Mouse (Mus musculus) embryo, embryonic 10 days (tissue): ENCODE measurements around the gene Hoxa10.

Source experiments
- DNase-seq: peaks from one replicate; pipeline ENCODE4 v3.0.0-alpha.2; 2015; ENCODE audit warnings: low spot score

Hoxa10 gene

DNA sequence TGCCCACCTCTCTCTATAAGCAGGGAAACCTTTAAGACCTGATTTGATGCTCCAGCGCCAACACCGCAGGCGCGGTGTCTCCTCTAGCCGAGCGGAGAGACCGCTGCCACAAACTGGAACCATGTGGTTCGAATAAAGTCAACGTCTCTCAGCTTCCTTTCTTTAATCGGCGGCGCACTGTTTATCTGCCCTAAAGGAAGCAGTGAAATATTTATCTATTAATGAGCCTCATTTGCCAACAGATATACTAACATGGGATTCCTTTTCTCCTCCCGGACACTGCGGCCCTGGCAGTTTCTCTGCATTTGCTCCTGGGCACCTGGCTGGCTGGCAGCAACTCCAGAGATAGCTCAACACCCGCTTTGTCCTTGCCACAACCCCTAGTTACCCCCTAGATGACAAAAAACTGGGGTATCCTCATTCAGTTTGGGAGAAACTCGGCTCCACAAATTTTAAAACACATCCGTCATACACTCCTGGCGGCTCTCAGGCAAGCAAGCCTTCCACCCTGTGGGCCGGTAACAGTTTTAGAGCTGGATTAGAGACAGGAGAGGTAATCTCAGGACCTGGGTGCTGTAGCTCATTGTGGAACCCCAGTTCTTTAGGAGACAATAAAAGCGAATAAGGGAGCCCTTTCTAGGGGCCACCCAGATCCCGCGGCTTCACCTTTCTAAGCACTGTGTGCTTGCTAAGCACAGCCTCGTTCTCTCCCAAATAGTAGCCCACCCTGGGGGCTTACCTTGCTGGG lies 22.6 kb downstream of the Hoxa10 start:
- DNase-seq, result no peak

DNA sequence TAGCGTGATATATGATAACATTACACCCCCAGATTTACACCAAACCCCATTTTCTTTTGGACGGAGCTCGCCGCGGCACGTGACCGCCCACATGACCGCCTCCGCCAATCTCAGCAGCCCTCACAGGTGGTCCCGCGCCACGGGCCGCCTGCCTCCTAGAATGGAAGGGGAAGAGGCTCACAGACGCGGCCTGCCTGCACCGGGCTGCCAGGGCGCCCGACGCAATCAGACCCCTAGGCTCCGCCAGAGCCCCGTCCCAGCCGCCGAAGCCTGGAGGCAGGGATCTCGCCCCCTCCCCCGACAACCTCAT lies 23.2 kb downstream of the Hoxa10 start:
- peak; percentile 92 for DNase-seq

DNA sequence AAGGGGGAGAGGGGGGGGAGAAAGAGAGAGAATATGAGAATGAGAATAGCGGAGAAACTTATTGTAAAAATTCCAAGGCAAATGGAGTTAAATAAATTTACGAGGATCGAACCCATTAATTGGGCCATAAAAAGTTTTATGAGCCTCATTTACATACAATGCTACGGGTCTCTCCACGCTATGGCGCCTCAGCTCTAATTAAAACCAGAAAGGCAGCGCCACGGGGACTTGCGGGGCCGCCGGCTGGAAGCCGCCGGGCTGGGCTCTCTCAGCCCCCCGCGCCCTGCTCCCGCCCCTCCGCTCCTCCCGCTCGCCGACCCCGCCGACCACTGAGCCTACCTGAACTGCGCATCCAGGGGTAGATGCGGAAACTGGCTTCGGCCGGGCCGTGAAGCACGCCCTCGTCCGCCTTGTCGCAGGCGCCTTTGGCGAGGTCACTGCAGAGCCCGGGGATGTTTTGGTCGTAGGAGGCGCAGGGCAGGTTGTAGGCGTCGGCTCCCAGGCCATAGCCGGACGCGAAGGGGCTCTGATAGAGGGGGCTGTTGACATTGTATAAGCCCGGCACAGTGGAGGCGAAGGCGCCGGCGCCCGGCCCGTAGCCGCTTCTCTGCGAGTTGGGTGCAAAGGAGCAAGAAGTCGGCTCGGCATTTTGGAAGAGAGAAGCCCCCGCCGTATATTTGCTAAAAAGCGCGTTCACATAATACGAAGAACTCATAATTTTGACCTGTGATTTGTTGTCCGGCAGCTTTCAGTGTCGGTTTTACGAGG lies 23.8 kb downstream of the Hoxa10 start:
- peak; percentile 56 for DNase-seq

DNA sequence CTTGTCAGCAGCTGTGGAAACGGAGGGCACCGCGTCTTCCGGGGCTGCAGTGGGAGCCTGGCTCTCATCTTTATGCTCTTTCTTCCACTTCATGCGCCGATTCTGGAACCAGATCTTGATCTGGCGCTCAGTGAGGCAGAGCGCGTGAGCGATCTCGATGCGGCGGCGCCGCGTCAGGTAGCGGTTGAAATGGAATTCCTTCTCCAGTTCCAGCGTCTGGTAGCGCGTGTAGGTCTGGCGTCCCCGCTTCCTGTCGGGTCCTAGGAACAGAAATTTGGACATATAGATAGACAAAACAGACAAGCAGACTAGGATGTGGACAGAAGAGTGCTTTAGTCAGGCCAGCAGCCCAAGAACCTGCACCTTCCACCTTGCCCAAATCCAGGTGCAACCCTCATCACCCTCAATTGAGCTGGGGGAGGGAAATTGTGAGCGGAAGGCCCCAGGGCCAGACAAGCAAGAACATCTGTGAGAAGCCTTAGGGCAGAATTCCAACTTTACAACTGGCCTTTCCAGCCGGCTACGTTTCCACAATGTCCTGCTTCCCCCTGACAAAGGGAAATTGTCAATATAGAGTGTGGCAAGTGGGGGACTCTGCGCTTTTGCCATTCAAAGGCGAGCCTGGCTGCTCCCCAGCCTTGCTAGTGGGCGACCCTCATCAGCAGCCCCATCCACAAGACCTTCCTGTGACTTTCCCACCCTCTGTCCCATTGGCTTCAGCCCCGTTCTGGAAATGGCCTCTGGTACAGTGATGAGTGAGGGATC lies 24.7 kb downstream of the Hoxa10 start:
- no peak for DNase-seq

DNA sequence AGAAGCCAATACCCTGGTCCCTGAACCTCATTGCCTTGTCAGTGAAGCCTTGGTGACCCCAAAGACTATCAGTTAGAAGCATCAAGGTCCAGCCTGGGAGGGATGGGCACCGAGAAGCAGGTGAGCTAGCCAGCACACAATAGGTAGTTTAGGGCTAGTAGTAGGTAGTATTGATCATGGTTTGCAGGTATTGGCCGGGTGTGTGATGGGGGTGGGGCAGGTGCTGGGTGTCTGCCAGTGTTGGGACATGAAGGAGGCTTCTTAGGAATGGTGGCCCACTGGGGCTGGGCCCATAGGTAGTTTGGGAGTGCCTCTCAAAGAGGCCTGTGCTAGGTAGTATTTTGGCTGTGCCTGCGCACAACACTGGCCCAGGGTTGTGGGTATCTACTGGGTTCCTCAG lies 25.6 kb downstream of the Hoxa10 start:
- no peak for DNase-seq

DNA sequence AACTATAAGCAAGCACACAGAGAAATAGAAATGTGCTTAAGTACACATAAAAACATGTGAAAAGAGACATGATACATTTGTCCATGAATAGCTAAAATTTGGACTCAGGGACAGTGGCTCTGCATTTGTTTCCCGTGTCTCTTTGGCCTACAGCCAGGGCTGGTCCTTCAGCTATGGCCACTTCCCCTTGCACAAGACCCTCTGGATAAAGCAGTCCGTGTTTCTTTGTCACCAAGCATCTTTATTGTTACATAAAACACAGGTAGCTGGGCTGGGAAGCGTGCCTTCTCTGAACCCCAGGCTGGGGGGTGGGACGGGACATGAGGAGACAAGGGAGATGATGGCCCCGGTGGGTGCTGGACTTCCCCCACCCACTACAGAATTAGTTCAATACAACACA lies 26.4 kb downstream of the Hoxa10 start:
- DNase-seq, result no peak

DNA sequence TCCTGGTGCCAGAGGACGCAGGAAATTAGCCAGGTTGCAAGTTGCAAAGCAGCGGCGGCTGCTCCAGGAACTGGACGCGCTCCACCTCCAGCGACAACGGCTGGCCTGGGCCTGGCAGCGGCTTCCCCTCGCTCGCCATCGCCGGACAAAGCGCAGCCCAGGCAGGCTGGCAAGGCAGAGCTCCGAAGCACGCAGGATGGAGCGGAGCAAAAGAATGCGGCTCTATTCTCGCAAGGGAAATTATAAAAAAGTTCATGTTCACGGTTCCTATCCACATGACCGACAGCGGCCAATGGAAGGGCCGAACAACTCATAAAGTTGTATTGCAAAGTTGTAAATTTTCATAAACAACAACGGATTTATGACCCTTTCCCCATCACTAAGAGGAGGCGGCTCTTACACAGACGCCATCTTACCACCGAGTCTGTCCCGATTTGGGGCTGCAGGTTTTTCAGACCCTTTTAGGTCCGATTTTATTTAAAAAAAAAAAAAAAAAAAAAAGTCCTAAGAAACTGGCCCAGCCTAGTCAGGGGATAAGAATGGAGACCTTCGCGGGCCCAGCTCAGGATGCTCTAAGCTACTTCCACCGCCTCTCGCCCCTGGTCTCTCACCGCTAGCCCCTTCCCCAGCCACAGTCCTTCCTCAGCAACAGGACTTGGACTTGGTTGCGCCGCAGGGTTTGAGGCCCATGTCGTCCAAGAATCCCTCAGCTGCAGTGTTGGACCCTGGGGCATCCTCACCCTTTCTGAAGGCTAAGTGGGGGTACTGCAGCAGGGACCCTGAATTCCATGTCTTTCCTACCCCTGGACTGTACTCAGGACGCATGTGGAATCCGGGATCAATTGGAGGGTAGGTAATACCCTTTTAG lies 27.3 kb downstream of the Hoxa10 start, which contains the start of the genes Hoxa3 and Gm28308:
TSS of gene Hoxa3 (minus strand) at position 218 of the 868 bp plus-strand sequence.
TSS of gene Gm28308 (minus strand) at position 221 of the 868 bp plus-strand sequence.
- DNase-seq, result no peak

DNA sequence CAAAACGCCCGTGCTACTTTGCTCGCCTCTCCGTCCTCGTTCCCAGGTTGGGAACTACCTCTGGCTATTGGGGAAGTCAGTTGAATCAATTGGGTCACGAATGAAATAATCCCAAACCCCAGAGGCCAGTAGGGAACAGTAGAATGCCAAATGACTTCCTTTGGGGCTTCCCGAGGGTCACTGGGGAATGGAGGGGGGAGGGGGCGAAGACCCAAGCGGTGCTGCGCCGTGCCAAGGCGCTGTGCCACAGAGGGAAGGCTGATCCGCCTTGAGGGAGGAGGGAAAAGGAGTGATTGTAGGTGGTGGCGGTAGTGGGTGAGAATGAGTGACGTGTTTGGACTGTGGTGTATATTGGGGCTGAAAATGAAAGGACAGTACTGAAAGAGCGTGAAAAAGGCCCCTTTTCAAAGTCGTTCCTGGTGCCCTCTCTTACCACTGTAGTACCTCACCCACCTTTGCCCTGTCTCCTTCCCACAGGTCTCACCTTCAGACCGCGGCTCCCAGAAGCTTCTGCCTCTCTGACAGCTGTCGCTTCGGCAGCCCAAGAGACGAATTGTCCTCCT lies 28.0 kb downstream of the Hoxa10 start:
- no peak for DNase-seq

DNA sequence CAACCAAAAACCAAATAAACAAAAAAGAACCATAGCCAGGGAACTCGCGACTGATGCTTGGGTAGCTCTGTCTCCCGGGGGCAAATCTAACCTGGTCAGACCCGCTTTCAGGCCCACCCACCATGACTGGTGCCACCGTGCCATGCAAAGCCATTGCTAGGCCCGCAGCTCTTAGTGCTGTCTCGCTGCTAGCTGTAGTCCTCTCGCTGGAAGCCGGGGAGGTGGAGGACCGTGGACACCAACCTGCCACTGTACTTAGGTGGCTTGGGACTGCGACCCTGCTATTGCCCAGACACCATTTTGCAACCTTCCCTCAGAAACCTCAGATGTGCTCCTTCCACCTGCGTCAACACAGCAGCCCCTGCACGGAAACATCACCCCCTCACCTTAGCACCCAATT lies 28.7 kb downstream of the Hoxa10 start:
- DNase-seq, result no peak

DNA sequence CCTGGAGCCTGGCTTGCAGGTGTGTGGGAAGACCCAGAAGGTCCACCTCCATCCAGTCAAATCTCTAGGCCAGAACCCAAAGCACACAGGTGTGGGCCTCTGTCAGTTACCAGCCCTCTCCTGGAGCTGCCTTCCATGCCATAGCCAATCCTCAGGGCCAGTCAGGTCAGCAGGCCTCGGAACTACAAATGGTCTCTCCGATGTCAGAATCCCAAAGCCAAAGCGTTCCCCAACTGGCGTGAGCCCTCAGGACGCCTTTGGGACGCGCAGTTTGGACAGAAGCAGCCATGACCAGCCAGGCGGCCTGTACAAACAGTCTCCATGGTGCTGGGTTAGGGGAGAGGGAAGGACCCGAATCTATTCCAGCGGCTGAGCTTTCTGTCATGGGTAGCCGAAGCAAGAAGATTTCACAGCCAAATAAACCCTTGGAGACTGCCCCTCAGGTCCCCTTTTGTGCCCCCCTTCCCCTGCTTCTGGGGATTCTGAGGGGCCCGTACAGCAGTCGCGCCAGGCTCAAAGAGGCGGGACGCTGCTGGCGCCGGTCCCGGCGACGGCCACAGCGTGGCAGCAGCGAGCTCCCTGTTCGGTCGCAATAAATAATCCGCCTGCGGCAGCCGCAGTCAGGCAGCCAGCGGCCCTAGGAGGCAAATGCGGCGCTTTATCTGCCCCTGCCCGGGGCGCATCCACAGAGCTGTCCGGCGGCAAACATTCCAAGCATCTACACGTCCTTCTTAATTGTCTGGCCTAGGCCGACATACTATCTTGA lies 29.3 kb downstream of the Hoxa10 start:
- DNase-seq, result peak; percentile 87

DNA sequence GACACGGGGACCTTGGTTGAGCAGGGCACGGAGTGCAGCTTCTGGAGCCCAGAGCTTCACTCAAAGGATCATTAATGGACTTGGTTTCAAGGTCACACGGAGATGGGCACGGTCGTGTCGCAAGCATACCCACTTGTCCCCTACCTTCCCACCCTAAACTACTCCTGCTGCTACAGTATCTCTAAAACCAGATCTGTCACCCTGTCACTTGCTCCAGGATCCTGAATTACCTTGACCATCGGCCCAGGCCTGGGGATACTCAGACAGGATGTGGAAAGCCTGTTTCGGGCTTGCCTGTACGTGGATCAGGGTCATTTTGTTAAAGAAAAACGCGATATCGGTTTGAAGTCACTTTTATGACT lies 31.0 kb downstream of the Hoxa10 start:
- DNase-seq, result no peak

DNA sequence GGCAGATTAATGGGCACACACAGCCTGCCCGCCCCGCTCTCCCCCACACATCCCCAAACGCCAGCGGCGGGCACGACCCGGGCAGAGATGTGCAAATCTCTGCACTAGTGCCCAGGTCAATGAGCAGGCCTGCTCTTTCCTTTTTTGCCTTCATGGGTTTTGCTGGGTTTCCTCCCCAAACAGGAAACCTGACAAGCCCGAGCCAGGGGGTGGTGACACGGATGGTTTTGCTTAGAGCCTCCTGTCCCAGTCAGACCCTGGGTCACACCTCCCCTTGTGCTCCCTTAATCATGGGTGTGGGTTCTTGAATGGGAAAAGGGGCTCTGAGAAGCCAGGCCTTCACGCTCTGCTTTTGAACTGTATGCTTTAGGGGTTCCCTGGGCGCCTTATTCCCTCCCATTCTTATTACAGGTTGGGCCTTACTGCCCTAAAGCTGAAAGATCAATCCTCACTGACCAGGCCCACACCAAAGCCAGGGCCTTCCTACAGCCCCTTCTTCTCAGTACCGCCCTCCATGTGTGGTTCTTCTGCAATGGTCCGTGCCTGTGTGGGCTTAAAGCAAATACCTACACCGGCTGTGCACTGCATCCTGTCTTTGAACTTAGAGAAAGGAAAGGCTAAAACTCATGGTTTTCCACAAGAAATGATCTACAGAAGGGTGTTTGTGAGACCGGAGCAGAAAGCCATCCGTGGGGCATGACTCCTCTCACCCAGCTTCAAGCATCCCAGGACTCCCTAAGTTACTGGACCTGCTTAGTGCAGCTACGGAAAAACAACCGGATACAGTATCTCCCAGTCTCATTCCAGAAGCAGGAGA lies 31.6 kb downstream of the Hoxa10 start:
- DNase-seq, result no peak

DNA sequence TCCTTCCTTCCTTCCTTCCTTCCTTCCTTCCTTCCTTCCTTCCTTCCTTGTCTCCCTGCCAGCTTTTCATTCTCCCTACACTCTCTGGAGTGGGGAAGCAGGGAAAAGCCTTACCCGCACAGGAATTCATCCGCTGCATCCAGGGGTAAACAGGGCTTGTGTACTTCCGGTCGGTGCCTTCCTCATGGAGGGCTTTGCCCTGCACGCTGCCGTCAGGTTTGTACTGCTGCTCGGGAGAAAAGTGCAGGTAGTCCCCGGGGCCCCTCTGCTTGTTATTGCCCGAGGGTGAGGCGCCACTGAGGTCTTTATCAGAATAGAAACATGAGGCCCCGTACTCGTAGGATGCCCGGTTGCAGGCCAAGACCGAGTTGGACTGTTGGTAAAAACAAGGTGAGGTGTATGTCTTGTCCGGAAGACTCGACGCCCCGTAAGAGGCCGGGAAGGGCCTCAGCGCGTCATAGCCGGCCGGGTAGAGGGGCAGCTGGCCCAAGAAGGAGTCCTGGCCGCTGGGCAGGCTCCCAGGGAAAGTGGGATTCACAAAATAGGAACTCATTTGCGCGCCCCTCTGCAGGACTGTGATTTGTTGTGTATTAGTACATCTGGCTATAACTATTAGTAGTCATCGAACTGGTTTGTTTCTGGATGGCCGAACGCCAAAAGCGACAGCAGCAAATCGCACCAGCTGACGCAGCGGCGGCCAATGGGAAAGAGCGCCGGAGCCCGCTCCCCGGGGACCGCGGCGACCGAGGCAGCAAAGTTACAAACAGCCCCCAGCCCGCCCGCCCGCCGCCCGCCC lies 32.4 kb downstream of the Hoxa10 start, which contains the start of gene Hoxa6:
TSS of gene Hoxa6 (minus strand) at position 651 of the 796 bp plus-strand sequence.
- DNase-seq, result no peak

DNA sequence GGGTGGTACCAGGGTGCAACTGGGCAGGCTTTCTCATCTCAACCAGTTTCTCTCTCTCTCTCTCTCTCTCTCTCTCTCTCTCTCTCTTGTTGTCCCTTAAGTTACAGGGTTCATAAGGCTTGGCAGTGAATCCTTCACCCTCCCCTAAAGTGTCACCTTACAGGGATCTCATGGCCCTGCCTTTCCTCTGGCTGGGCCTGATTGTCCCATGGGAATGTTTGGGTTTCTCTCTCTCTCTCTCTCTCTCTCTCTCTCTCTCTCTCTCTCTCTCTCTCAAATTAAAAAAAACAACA lies 33.0 kb downstream of the Hoxa10 start:
- DNase-seq, result no peak

DNA sequence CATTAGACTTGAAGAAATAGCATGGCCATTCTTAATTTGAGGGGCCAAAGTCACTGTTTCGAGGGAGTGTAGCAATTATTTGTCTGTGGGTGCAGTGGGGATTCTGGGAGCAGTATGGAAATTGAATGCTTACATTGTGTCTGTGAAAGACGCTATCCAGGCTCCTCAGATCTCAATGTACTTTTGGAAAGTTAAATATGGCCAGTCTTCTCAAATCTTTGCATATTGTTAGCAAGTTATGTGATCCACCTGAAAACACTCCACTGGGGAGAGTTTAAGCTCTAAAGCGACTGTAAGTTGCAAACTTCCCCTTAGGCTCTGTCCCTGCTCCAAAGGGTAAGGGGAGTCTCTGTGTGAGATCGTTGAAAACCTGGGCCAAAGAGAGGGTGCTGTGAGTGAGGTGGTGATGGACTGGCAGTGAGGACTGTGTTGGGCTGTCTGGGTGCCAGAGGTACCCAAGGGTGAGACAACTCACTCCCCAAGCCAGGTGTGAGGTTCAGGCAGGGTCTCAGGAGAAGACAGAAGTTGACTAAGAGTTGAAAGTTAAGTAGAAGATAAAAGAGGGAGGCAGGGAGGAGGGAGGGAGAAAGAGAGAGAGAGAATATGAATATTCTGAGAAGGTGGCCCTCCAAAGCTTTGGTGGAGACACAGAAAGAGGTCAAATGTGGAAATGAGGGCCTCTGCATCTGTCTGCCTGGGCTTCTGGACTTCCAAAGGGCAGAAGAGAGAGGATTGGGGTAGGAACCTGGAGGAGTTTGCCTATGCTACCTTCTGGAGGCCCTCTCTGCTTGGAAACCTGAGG lies 33.6 kb downstream of the Hoxa10 start:
- no peak for DNase-seq

DNA sequence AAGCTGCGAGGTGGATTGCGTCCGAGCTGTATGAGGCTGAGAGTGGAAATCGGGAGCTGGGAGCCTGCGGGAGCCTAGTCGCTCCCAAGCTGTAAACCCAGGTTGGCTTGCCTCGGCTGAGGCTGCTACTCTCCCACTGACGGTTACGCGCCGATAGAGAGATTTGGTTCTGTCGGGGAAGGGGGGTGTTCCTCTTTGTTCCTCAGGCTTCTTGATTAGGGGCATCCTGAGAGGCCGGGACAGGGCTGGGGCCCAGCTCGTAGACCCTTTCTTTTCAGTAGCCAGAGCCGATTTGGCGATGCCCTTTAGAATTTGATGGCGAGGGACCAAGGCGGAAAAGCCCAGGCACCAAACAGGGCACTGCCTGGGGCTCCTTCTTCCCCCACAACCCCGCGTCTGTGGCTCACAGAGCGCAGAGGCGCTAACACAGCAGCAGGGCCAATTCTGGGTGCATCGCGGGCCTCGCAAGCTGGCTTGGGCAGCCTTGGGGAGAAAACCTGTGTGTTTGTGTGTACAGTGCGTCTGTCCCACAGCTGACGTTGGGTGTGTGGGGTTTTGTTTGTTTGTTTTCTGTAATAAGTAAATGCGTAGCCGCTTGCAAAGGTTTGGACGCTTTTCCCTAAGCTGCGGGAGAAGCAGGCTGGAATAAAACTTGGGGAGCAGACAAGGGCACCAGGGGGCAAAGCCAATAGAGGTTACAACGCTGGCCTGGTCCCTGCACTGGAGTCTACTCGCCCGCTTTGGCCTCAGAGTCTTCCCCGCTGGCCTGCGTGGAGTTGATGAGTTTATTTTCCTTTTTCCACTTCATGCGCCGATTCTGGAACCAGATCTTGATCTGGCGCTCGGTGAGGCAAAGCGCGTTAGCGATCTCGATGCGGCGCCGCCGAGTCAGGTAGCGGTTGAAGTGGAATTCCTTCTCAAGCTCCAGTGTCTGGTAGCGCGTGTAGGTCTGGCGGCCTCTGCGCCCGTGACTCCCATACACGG lies 34.7 kb downstream of the Hoxa10 start:
- no peak for DNase-seq

DNA sequence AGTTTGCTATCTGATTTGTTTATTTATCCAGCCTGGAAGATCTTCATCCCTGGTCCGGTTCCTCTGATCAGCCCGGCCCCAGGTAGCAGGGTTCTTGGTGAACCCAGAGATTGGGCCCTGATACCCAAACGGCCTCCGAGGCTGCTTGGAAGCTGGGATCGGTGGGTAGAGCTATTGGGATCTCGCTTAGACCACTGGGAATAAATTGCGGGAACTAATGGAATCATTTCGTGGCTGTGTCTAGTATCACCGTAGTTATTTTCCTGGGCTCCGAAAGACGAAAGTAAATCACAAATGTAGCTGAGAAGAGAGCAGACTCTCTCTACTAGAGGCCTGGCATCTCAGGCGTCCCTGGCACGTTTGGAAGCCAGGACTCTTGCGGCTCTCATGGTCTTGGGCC lies 35.4 kb downstream of the Hoxa10 start:
- no peak for DNase-seq
